Mouse (Mus musculus) midbrain, embryonic 14.5 days (tissue): ENCODE results near the gene Esr1. TPM values are rescaled to one million over a fixed set of nuclear protein-coding genes. Genes with fewer than 3 reads are reported as not detected.
A peak's percentile ranks its signal among the peaks of the same experiment; 100 is the strongest.
"Not testable (repeated sequence)": the region's sequence is repeated elsewhere in the genome, so short reads cannot be mapped to it uniquely, and the experiment has no call there.

ENCODE experiments used
- ATAC-seq: fragments of 200-750 bp; cut with Nextera tagmentation; 2 replicates; pipeline ENCODE4 v1.8.0; 2017; ENCODE audit warnings: moderate number of reproducible peaks, moderate library complexity; ENCODE audit not compliant: low FRiP score, low TSS enrichment
- DNase-seq: peaks from one replicate; pipeline ENCODE4 v3.0.0-alpha.2; 2015
- H3K27ac ChIP-seq: fragments of 300-500 bp; sonication (generic); replicated peaks from 2 replicates; pipeline ENCODE4 v1.5.1; 2014; ENCODE audit warnings: mild to moderate bottlenecking, low read depth, low read length, moderate library complexity
- H3K27me3 ChIP-seq: fragments of 300-500 bp; sonication (generic); 2 replicates; pipeline ENCODE4 v1.6.1; 2014; ENCODE audit warnings: low read length, control low read depth, mixed read lengths; ENCODE audit not compliant: control insufficient read depth, insufficient read depth
- H3K36me3 ChIP-seq: fragments of 300-500 bp; sonication (generic); 2 replicates; pipeline ENCODE4 v1.6.1; 2014; ENCODE audit warnings: low read length, control low read depth; ENCODE audit not compliant: control insufficient read depth, insufficient read depth
- H3K4me1 ChIP-seq: fragments of 300-500 bp; sonication (generic); 2 replicates; pipeline ENCODE4 v1.6.1; 2014; ENCODE audit warnings: mild to moderate bottlenecking, antibody characterized with exemption, low read length, control low read depth; ENCODE audit not compliant: control insufficient read depth, insufficient read depth
- H3K4me2 ChIP-seq: fragments of 300-500 bp; sonication (generic); 2 replicates; pipeline ENCODE4 v1.6.1; 2014; ENCODE audit warnings: mild to moderate bottlenecking, low read length, moderate library complexity
- H3K4me3 ChIP-seq: fragments of 300-500 bp; sonication (generic); replicated peaks from 2 replicates; pipeline ENCODE4 v1.5.1; 2014; ENCODE audit warnings: low read depth, low read length
- H3K9ac ChIP-seq: fragments of 300-500 bp; sonication (generic); replicated peaks from 2 replicates; pipeline ENCODE4 v1.6.1; 2014; ENCODE audit warnings: mild to moderate bottlenecking, low read length, moderate library complexity
- H3K9me3 ChIP-seq: fragments of 300-500 bp; sonication (generic); 2 replicates; pipeline ENCODE4 v1.6.1; 2016; ENCODE audit warnings: low read length, control low read depth, mixed read lengths; ENCODE audit not compliant: control insufficient read depth
- WGBS: fragments of 180-500 bp; shearing (Covaris S2); extraction: QIAGEN DNeasy Blood & Tissue Kit; methylation state at CpG from one replicate; pipeline ENCODE4 v1.1.7; 2014; 5-methylcytosine and 5-hydroxymethylcytosine counted together
- polyA plus RNA-seq: library from polyadenylated mRNA; unstranded; fragments of >200 nt; fragmentation: Nextera tagmentation; extraction: Ambion mirVana; gene quantifications from 2 replicates; pipeline ENCODE4 v1.2.1, GENCODE M21; 2014

Gene Esr1
- polyA plus RNA-seq, 1 experiment from 2014 or later = 0.30 TPM

- DNase-seq (no peak), ATAC-seq (no peak)
- Histone ChIP-seq H3K4me2 (no peak overlapping the region), H3K9me3 (no peaks in the 10 kb centered on the region), H3K27ac (no peak overlapping the region), H3K4me3 (no peak overlapping the region), H3K9ac (no peak overlapping the region), H3K36me3 (no peaks in the 10 kb centered on the region), H3K27me3 (no peaks in the 10 kb centered on the region), H3K4me1 (no peaks in the 10 kb centered on the region)
- WGBS = 85% methylated on average over 5 of the region's 5 CpGs
Measured at GRCm38 (mm10) chr10:4665380-4665779, 54.0 kb downstream of the Esr1 start.

DNA sequence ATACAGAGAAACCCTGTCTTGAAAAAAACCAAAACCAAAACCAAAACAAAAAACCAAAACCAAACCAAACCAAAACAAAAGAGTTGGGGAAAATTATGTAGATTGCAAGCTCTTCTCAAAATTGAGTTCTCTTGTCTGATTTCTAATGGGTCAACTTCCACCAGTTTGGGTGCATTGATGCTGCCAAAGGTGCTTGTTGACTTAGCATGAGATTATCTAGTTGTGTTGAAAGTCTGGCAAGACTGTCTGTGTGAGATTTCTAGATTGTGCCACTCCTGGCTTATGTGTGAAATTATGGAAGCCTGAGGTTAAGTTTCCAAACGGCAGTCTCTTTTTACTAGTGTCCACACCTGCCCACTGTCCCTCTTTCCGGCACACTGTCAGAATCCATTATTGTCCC, 55.6 kb downstream of the Esr1 start:
- H3K36me3 ChIP-seq = no peaks in the 10 kb centered on the region
- H3K4me1 ChIP-seq = no peaks in the 10 kb centered on the region
- no peak overlapping the region for H3K27ac ChIP-seq
- no peaks in the 10 kb centered on the region for H3K27me3 ChIP-seq
- no peak overlapping the region for H3K4me3 ChIP-seq
- ATAC-seq = no peak
- DNase-seq = no peak
- no peaks in the 10 kb centered on the region for H3K9me3 ChIP-seq
- no peak overlapping the region for H3K4me2 ChIP-seq
- WGBS = 92% methylated on average over 2 of the region's 2 CpGs
- H3K9ac ChIP-seq = no peak overlapping the region

- H3K27me3 ChIP-seq = no peaks in the 10 kb centered on the region
- H3K36me3 ChIP-seq = no peaks in the 10 kb centered on the region
- ATAC-seq (no peak), DNase-seq (no peak)
- H3K4me2 ChIP-seq = no peak overlapping the region
- H3K4me3 ChIP-seq = no peak overlapping the region
- H3K9ac ChIP-seq = no peak overlapping the region
- H3K27ac ChIP-seq = no peak overlapping the region
- 84% methylated on average over 2 of the region's 2 CpGs for WGBS
- no peaks in the 10 kb centered on the region for H3K9me3 ChIP-seq
- no peaks in the 10 kb centered on the region for H3K4me1 ChIP-seq
Measured at GRCm38 (mm10) chr10:4670053-4670452, 58.7 kb downstream of the Esr1 start.

DNA sequence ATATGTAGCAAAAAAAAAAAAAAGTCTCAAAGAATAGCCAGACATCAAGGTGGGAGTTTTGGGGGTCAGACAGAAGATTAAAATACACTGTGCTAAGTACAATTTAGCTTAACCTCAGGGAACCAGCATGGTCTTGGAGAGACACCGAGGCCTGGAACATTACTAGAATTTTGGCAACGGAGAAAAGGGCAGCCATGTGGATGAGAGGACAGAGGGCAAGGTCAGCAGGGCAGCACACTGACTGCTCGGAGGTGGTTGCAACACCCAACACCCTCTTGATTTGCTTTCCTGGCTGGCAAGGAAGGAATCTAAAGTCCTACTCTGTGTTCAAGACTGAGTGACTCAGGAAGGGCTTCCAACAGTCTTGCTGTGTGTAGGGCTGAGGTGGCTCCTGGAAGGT, 60.5 kb downstream of the Esr1 start:
- Histone ChIP-seq H3K36me3 (no peaks in the 10 kb centered on the region), H3K9ac (no peak overlapping the region), H3K4me3 (no peak overlapping the region), H3K4me1 (no peaks in the 10 kb centered on the region), H3K27me3 (no peaks in the 10 kb centered on the region), H3K9me3 (no peaks in the 10 kb centered on the region), H3K27ac (no peak overlapping the region), H3K4me2 (no peak overlapping the region)
- ATAC-seq (no peak), DNase-seq (no peak)
- 79% methylated on average over 3 of the region's 3 CpGs for WGBS

DNA sequence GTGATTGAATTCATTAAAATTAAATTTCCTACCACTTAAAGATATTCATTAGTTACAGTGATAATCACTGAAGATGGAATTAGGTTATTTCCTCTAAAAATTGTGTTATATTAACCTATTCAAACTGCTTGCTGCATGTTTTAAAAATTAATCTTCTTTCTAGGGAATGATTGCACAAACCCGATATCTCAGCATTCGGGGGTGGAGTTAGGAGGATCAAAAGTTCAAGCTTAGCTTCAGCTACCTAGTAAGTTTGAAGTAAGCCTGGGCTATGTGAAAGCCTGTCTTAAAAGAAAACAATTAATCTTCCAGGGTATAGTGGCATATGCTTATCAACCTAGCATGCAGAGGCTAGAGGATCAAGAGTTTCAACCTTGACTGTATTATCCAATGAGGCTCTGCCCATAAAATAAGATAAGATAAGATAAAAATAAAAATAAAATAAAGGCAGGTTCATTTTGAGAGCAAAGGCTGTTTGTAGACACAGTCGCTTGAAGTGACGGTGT, 62.0 kb downstream of the Esr1 start:
- Histone ChIP-seq H3K27ac (no peak overlapping the region), H3K36me3 (no peaks in the 10 kb centered on the region), H3K9ac (no peak overlapping the region), H3K4me3 (no peak overlapping the region), H3K4me1 (no peaks in the 10 kb centered on the region), H3K27me3 (no peaks in the 10 kb centered on the region), H3K4me2 (no peak overlapping the region), H3K9me3 (no peaks in the 10 kb centered on the region)
- ATAC-seq (no peak), DNase-seq (no peak)
- 93% methylated on average over 4 of the region's 4 CpGs for WGBS

- 25% methylated on average over 14 of the region's 14 CpGs for WGBS
- H3K9ac ChIP-seq, H3K27ac ChIP-seq, H3K36me3 ChIP-seq, H3K27me3 ChIP-seq, H3K4me1 ChIP-seq, H3K4me3 ChIP-seq, H3K9me3 ChIP-seq, ATAC-seq: not testable (repeated sequence)
- H3K4me2 ChIP-seq = peak overlapping the region; percentile 25; the same call in 1 of the 2 replicates
- peak; percentile 78 for DNase-seq
Measured at GRCm38 (mm10) chr10:4674983-4675592, 63.7 kb downstream of the Esr1 start.

GRCm38 (mm10) chr10:4683106-4683505, 71.7 kb downstream of the Esr1 start:
- 87% methylated on average over 5 of the region's 5 CpGs for WGBS
- no peak for ATAC-seq
- Histone ChIP-seq H3K27ac (no peak overlapping the region), H3K4me1 (no peaks in the 10 kb centered on the region), H3K9me3 (no peaks in the 10 kb centered on the region), H3K36me3 (no peaks in the 10 kb centered on the region), H3K4me2 (no peak overlapping the region), H3K4me3 (no peak overlapping the region), H3K27me3 (no peaks in the 10 kb centered on the region), H3K9ac (no peak overlapping the region)
- DNase-seq = no peak

DNA sequence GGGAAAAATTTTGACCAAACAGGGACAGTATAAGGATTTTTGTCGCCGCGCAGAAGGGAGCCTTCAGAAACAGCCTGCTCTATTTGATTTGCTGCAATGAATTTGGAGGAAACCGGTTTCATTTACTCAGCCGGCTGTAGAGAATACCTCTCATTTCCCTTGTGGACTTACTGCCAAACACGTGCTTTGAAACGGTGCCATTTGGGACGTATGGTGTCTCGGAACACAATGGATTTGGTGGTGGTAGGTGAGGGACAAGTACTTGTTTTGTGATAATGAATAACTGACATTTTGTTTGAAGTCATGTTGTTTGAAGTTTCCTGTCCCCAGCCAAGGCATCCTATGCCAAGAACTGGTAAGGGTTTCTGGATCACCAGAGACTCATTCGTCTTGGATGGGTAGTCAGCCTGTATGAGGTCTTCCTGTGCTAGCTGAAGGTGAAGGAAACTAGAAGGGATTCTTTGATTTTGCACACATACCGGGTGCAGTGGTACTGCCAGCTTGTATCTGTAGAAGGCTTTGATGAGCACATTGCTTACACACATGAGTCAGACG, 72.4 kb downstream of the Esr1 start:
- no peak overlapping the region for H3K27ac ChIP-seq
- DNase-seq (no peak), ATAC-seq (no peak)
- 93% methylated on average over 12 of the region's 12 CpGs for WGBS
- no peak overlapping the region for H3K9ac ChIP-seq
- no peaks in the 10 kb centered on the region for H3K9me3 ChIP-seq
- no peak overlapping the region for H3K4me3 ChIP-seq
- H3K27me3 ChIP-seq = no peaks in the 10 kb centered on the region
- H3K4me1 ChIP-seq = no peaks in the 10 kb centered on the region
- H3K4me2 ChIP-seq = no peak overlapping the region
- no peaks in the 10 kb centered on the region for H3K36me3 ChIP-seq

GRCm38 (mm10) chr10:4694336-4694865, 83.0 kb downstream of the Esr1 start:
- Histone ChIP-seq H3K9me3 (no peaks in the 10 kb centered on the region), H3K36me3 (no peaks in the 10 kb centered on the region), H3K27ac (no peak overlapping the region), H3K4me1 (no peaks in the 10 kb centered on the region), H3K4me2 (no peak overlapping the region), H3K4me3 (no peak overlapping the region), H3K27me3 (no peaks in the 10 kb centered on the region), H3K9ac (no peak overlapping the region)
- 89% methylated on average over 7 of the region's 7 CpGs for WGBS
- DNase-seq = no peak
- ATAC-seq = no peak
